18 mouse cellular contexts compared by ENCODE assay signal in the genomic region with DNA sequence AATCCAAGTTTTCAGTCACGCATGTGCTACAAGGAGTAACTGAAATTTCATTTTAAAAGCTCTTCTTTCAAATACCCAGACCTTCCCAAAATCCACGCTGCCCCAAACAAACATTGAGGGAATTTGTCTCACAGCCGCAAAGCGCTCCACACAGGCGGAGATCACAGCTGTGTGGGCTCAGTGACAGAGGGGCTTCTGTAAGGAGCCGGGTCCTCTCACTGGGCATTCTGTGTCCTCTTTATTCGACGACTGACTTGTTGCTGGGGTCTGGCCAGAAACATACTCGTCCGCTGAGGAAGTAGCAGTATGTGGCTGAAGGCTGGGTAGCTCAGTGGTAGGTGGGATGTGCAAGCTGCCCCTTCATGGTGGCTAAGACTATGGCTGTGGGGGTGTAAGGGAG.
"Had no signal": no experiment of that assay in that cellular context is flagged by ENCODE, and none has a peak within 500 bp of the region (broad histone marks: within the 10 kb centered on the region; RNA-seq: fewer than 3 reads in every experiment).

No protein-coding gene starts in this region.

- DNase-seq: lung, adult 18-20 months; lung, embryonic 14.5 days; lung, postnatal 10 days; lung, postnatal 4 days; retina, postnatal 1 day; right cerebral cortex, adult 18-20 months; right cerebral cortex, postnatal 25 days; right cerebral cortex, postnatal 4 days; spleen, adult 18-20 months; thymus, adult 18-20 months; thymus, postnatal 14 days; thymus, postnatal 36 days had no signal

- H3K9me3 ChIP-seq: midbrain, embryonic 10.5 days; midbrain, embryonic 12.5 days; midbrain, embryonic 15.5 days; neural tube, embryonic 13.5 days; neural tube, embryonic 15.5 days had no signal

- H3K9ac ChIP-seq: lung, embryonic 14.5 days; midbrain, embryonic 12.5 days; midbrain, embryonic 15.5 days; neural tube, embryonic 13.5 days; neural tube, embryonic 15.5 days had no signal

- H3K4me3 ChIP-seq: midbrain, embryonic 10.5 days; midbrain, embryonic 12.5 days; midbrain, embryonic 15.5 days; myocyte; neural tube, embryonic 13.5 days; neural tube, embryonic 15.5 days had no signal

- H3K36me3 ChIP-seq: midbrain, embryonic 10.5 days; midbrain, embryonic 12.5 days; midbrain, embryonic 15.5 days; neural tube, embryonic 13.5 days; neural tube, embryonic 15.5 days had no signal

- H3K27me3 ChIP-seq: midbrain, embryonic 12.5 days; midbrain, embryonic 15.5 days; neural tube, embryonic 13.5 days; neural tube, embryonic 15.5 days had no signal

- H3K27ac ChIP-seq: midbrain, embryonic 10.5 days; midbrain, embryonic 12.5 days; midbrain, embryonic 15.5 days; neural tube, embryonic 13.5 days; neural tube, embryonic 15.5 days had no signal

- H3K4me2 ChIP-seq: lung, embryonic 14.5 days; midbrain, embryonic 12.5 days; midbrain, embryonic 15.5 days; neural tube, embryonic 13.5 days; neural tube, embryonic 15.5 days had no signal
